Mouse (Mus musculus) midbrain, embryonic 16.5 days (tissue): ENCODE measurements around the gene Treh. TPM values are rescaled to one million over a fixed set of nuclear protein-coding genes. Genes with fewer than 3 reads are reported as not detected.

Experiments
- ATAC-seq: fragments of 200-750 bp; cut with Nextera tagmentation; 2 replicates; pipeline ENCODE4 v1.8.0; 2017; ENCODE audit warnings: moderate TSS enrichment
- H3K27ac ChIP-seq: fragments of 300-500 bp; sonication (generic); 2 replicates; pipeline ENCODE4 v1.5.1; 2014; ENCODE audit warnings: mild to moderate bottlenecking, low read length, mixed read lengths
- H3K27me3 ChIP-seq: fragments of 300-500 bp; sonication (generic); 2 replicates; pipeline ENCODE4 v1.6.1; 2014; ENCODE audit warnings: low read depth, low read length, mixed read lengths; ENCODE audit not compliant: control insufficient read depth, insufficient read depth
- H3K36me3 ChIP-seq: fragments of 300-500 bp; sonication (generic); 2 replicates; pipeline ENCODE4 v1.6.1; 2014; ENCODE audit warnings: mild to moderate bottlenecking, low read length, moderate library complexity, mixed read lengths; ENCODE audit not compliant: control insufficient read depth, insufficient read depth
- H3K4me1 ChIP-seq: fragments of 300-500 bp; sonication (generic); 2 replicates; pipeline ENCODE4 v1.6.1; 2014; ENCODE audit warnings: mild to moderate bottlenecking, low read length, mixed read lengths; ENCODE audit not compliant: control insufficient read depth, insufficient read depth
- H3K4me2 ChIP-seq: fragments of 300-500 bp; sonication (generic); 2 replicates; pipeline ENCODE4 v1.6.1; 2014; ENCODE audit warnings: mild to moderate bottlenecking, low read length, mixed read lengths
- H3K4me3 ChIP-seq: fragments of 300-500 bp; sonication (generic); 2 replicates; pipeline ENCODE4 v1.5.1; 2014; ENCODE audit warnings: low read depth, mild to moderate bottlenecking, low read length, moderate library complexity, mixed read lengths
- H3K9ac ChIP-seq: fragments of 300-500 bp; sonication (generic); 2 replicates; pipeline ENCODE4 v1.6.1; 2014; ENCODE audit warnings: low read depth, low read length, mixed read lengths
- H3K9me3 ChIP-seq: fragments of 300-500 bp; sonication (generic); replicated peaks from 2 replicates; pipeline ENCODE4 v1.6.1; 2014; ENCODE audit warnings: mild to moderate bottlenecking, low read length, mixed read lengths; ENCODE audit not compliant: control insufficient read depth, poor library complexity, severe bottlenecking
- WGBS: fragments of 180-500 bp; shearing (Covaris S2); extraction: QIAGEN DNeasy Blood & Tissue Kit; methylation state at CpG from one replicate; pipeline ENCODE4 v1.1.7; 2014; 5-methylcytosine and 5-hydroxymethylcytosine counted together
- polyA plus RNA-seq: library from polyadenylated mRNA; unstranded; fragments of >200 nt; fragmentation: Nextera tagmentation; extraction: Ambion mirVana; gene quantifications from 2 replicates; pipeline ENCODE4 v1.2.1, GENCODE M21; 2015

Gene Treh
- polyA plus RNA-seq, 1 experiment from 2014 or later, result not detected

- Histone ChIP-seq H3K27ac (peak overlapping the region; percentile 36; the same call in 1 of the 2 replicates), H3K4me1 (peaks cover 12% of the 10 kb centered on the region), H3K27me3 (peaks cover 7% of the 10 kb centered on the region), H3K4me3 (peak overlapping the region; percentile 56), H3K4me2 (peak overlapping the region; percentile 100), H3K36me3 (no peaks in the 10 kb centered on the region), H3K9ac (peak overlapping the region; percentile 80), H3K9me3 (no peaks in the 10 kb centered on the region)
- ATAC-seq, result peak; percentile 44
- WGBS, result under 1% methylated on average over 73 of the region's 79 CpGs
Observed at GRCm38 (mm10) chr9:44733671-44734523, 60.9 kb downstream of the Treh start.

GRCm38 (mm10) chr9:44734524-44735494 lies 61.8 kb downstream of the Treh start, which contains the start of gene Phldb1:
Phldb1 (minus strand) TSS chr9:44735198.
- ATAC-seq, result peak; percentile 61
- Histone ChIP-seq H3K27ac (peak within 1 kb of the TSS; percentile 36; the same call in 1 of the 2 replicates), H3K9me3 (no peaks in the 10 kb centered on the region), H3K4me2 (peak within 1 kb of the TSS; percentile 100), H3K4me1 (peaks cover 12% of the 10 kb centered on the region), H3K4me3 (peak within 1 kb of the TSS; percentile 56), H3K27me3 (peaks cover 7% of the 10 kb centered on the region), H3K36me3 (no peaks in the 10 kb centered on the region), H3K9ac (peak within 1 kb of the TSS; percentile 80)
- under 1% methylated on average over 46 of the region's 47 CpGs for WGBS

- Histone ChIP-seq H3K4me2 (no peak overlapping the region), H3K4me3 (no peak overlapping the region), H3K36me3 (no peaks in the 10 kb centered on the region), H3K9ac (no peak overlapping the region), H3K4me1 (peaks cover 12% of the 10 kb centered on the region), H3K27me3 (peaks cover 7% of the 10 kb centered on the region), H3K27ac (no peak overlapping the region), H3K9me3 (no peaks in the 10 kb centered on the region)
- WGBS, result 82% methylated on average over 6 of the region's 6 CpGs
- no peak for ATAC-seq
Observed at GRCm38 (mm10) chr9:44735886-44736285, 62.9 kb downstream of the Treh start.

Other genes with a start within 250 kb of the Treh start
- not detected in 2 replicates for gene Foxr1, start 232.1 kb upstream of the Treh start, polyA plus RNA-seq
- not detected in 2 replicates for gene Upk2, start 218.3 kb upstream of the Treh start, polyA plus RNA-seq
- 10.7 and 10.8 TPM in 2 replicates for gene Bcl9l, start 190.4 kb upstream of the Treh start, polyA plus RNA-seq
- 0.07 TPM in 1 of 2 replicates, not detected in the other for gene Cxcr5, start 111.4 kb upstream of the Treh start, polyA plus RNA-seq
- gene Ddx6, start 68.3 kb upstream of the Treh start, polyA plus RNA-seq, result 15.2 and 19.1 TPM in 2 replicates
- gene Phldb1, start 62.0 kb downstream of the Treh start, polyA plus RNA-seq, result 48.1 and 51.7 TPM in 2 replicates
- gene Arcn1, start 94.6 kb downstream of the Treh start, polyA plus RNA-seq, result 140 and 146 TPM in 2 replicates
- 188 and 193 TPM in 2 replicates for gene Ift46, start 94.7 kb downstream of the Treh start, polyA plus RNA-seq
- 16.0 and 19.8 TPM in 2 replicates for gene Tmem25, start 126.1 kb downstream of the Treh start, polyA plus RNA-seq
- 0.25 TPM in 1 of 2 replicates, not detected in the other for gene Ttc36, start 129.8 kb downstream of the Treh start, polyA plus RNA-seq
- gene Kmt2a, start 208.1 kb downstream of the Treh start, polyA plus RNA-seq, result 14.1 and 22.3 TPM in 2 replicates
- 651 and 716 TPM in 2 replicates for gene Atp5l, start 247.5 kb downstream of the Treh start, polyA plus RNA-seq